Mouse (Mus musculus): ENCODE data around the gene Cox14.

- TF ChIP-seq FLI1 (IDR thresholded peaks at IDR 0.05; ENCODE audit: low read length) (no peak), GATA1 (IDR thresholded peaks at IDR 0.05; ENCODE audit: borderline replicate concordance, low read length) (no peak)
Measured at GRCm38 (mm10) chr15:99731678-99732077, 6.3 kb downstream of the Cox14 start.
